Mouse (Mus musculus) gastrocnemius, adult 2 months (tissue): Measurements from ENCODE around the gene Dab2ip. TPM values are rescaled to one million over a fixed set of nuclear protein-coding genes. Genes with fewer than 3 reads are reported as not detected.

Experiments used
- DNase-seq: peaks from one replicate; pipeline ENCODE4 v3.0.0; 2022
- H3K27ac ChIP-seq: fragments of 200-600 bp; 2 replicates; pipeline ENCODE4 v1.8.1; 2022; ENCODE audit warnings: mild to moderate bottlenecking
- H3K4me3 ChIP-seq: fragments of 200-600 bp; 2 replicates; pipeline ENCODE4 v1.8.1; 2022; ENCODE audit warnings: mild to moderate bottlenecking, moderate library complexity
- CTCF ChIP-seq: fragments of 200-600 bp; IDR thresholded peaks from 2 replicates; pipeline ENCODE4 v1.8.1; 2022; ENCODE audit warnings: antibody characterized with exemption, mild to moderate bottlenecking, moderate library complexity
- intact Hi-C: fragments of 180-260 bp; cut with DNase I; formaldehyde crosslinking; loops from one replicate; pipeline ENCODE4 v1.15.1; 2025
- long read RNA-seq, 2 experiments: library from polyadenylated mRNA; stranded (forward); transcript quantifications; one replicate each; pipeline ENCODE4 v2.0.0; 2021
- total RNA-seq, 2 experiments: library from RNA; stranded (reverse); gene quantifications; 2 replicates each; pipeline ENCODE4 v1.2.3; 2021

Gene Dab2ip
- total RNA-seq, result 10 to 100 TPM; 38.2 to 52.0 TPM
- long read RNA-seq, experiment 1, full-length matches to known transcripts, result 3 of 67 reads
- long read RNA-seq, experiment 1, partial matches to known transcripts, result 32 of 67 reads
- long read RNA-seq, experiment 1, other reads (novel, unspliced or antisense), result 32 of 67 reads
- long read RNA-seq, experiment 2, full-length matches to known transcripts, result 6 of 47 reads
- long read RNA-seq, experiment 2, partial matches to known transcripts, result 17 of 47 reads
- long read RNA-seq, experiment 2, other reads (novel, unspliced or antisense), result 24 of 47 reads

DNA sequence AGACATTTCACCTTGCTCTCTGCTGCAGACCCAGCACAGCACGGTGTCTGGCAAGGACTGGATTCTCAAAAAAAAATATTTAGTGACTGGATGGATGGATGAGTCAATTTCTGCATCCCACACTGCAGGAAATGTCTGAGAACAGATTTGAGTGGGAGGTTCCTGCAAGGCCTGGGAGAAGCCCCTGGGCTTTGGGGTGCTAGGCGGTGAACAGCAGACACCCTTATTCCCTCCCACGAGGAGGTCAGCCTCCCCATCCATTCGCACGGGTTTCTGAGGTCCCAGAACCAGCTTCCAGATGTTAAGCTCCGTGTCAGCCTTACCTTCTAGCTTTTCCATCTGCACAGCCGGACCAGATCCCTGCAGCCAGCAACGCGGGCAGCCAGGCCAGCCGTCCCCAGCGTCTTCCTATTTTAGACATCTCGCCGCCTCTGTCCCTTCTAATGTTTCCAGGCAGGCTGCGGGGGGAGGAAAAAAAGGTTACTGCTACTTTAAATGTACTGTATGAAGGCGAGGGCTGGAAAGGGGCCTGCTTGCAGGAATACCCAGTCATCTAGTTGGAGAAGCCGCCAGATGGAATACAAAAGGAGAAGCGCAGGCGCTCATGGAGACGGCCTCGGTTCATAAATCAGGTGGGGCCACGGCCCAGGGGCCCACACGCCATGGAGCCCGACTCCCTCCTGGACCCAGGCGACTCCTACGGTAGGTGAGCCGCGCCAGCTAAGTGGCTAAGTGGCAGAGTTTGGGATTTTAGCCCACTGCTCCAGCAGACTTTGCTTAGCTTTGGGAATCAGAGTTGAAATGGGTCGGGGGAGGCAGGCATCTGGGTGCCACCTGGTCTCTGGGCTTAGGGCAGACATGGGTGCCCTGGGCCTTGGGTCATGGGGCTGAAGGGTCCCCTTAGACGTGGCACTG lies at the start of gene Dab2ip:
Gene Dab2ip, plus strand, starts transcription at position 356 of the 915 bp plus-strand sequence.
- peak within 1 kb of the TSS; percentile 75 for H3K4me3 ChIP-seq
- TF ChIP-seq CTCF, result no peak
- peak within 1 kb of the TSS; percentile 95 for H3K27ac ChIP-seq
- peak; percentile 86 for DNase-seq
- intact Hi-C loops, result loop anchor here (2.0 kb wide), 1 partner anchor 25 kb away; no protein-coding TSS in a partner anchor

DNA sequence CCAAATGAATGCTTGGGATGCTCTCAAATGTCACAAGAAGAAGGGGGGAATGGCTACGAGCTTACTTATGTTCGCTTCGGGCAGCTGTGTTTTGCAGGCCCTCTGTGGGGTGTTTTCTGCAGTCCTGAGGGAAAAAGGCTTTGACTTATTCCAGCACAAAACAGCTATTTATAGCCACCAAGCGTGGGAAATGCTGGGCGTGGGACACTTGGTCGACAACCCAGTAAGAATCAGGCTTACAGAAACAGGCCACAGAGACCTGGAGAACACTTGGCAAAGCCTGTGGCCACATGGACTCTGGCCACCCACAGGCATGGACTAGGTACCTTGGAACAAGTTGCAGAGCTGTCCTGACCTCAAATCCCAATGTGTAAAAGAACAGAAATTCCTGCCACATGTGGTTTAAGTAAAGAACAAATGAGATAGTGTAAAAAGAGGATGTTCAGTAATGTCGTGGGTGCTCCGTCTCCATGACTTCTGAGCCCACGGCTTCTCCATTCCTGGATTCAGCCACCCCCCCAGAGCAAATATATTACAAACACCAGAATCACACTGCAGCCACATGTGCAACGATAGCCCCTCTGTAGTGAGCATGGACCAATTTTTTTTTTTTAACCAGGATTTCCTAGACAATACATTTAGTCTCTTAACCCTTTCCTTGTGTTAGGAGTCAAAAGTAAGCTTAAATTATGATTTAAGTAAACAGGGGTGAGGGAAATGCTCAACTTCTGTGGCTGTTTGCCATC lies 49.3 kb upstream of the Dab2ip start:
- Histone ChIP-seq H3K27ac (peak overlapping the region; percentile 69), H3K4me3 (no peak overlapping the region)
- intact Hi-C loops, result loop anchor here (5.0 kb wide), 1 partner anchor 46 kb away; the partner anchor contains the start of gene Ggta1
- DNase-seq, result peak; percentile 71
- no peak for TF ChIP-seq CTCF

DNA sequence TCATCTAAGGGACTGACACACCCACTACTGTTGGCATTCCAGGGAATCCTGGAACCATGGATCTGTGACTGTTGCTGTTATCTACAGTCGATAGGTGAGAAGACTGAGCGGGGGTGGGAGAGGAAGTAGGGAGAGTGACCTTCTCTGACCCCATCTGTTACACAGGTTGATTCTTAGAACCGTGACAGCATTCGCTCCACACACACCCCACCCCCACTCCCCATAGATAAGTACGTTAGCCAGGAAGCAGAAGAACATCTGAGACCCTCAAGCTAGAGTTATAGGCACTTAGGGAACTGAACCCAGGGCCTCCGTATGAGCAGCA lies 48.8 kb upstream of the Dab2ip start:
- Histone ChIP-seq H3K4me3 (no peak overlapping the region), H3K27ac (peak overlapping the region; percentile 69)
- DNase-seq, result no peak
- TF ChIP-seq CTCF, result no peak
- intact Hi-C loops, result loop anchor here (5.0 kb wide), 1 partner anchor 47 kb away; the partner anchor contains the start of gene Ggta1

DNA sequence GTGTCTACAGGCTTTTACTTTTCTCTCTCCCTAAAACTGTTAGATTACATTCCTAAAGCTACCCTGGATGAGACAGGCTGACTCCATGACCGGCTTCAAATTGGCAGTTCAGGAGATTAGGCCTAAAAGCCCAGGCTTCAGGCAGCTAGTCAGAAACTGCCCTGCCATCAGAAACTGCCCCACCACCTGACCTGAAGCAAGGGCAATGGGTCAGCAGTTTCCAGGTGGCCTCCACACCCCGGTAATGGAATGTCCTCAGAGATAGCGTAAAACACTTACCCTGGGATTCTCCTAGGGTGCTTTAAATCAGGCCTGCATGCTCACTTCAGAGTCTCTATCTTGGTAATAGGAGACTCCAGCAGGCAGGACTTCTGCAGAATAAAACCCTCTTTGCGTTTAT lies 48.2 kb upstream of the Dab2ip start:
- no peak for TF ChIP-seq CTCF
- intact Hi-C loops, result loop anchor here (5.0 to 10.0 kb wide), 2 partner anchors 48 to 215 kb away; partner anchors contain the start of gene Ggta1
- peak overlapping the region; percentile 69; the same call in 1 of the 2 replicates for H3K27ac ChIP-seq
- no peak for DNase-seq
- no peak overlapping the region for H3K4me3 ChIP-seq

DNA sequence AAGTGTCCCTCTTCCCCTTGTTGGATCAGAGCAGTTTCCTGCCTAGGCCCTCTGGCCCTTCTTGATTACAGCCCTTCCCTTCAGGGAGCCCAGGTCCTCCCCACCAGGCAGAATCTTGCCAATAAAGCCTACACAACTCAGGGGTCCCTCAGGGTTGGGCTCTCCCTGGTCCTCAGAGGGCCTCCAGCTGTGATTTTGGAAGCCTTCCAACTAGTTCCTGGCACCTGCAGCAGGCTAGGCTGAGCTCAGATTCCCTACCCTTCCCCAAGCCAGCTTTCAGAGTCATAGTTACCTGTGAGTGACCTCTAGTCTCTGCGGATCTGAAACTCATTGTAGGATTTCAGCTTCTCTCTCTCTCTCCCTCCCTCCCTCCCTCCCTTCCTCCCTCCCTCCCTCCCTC lies 47.1 kb upstream of the Dab2ip start:
- peak overlapping the region; percentile 59 for H3K27ac ChIP-seq

DNA sequence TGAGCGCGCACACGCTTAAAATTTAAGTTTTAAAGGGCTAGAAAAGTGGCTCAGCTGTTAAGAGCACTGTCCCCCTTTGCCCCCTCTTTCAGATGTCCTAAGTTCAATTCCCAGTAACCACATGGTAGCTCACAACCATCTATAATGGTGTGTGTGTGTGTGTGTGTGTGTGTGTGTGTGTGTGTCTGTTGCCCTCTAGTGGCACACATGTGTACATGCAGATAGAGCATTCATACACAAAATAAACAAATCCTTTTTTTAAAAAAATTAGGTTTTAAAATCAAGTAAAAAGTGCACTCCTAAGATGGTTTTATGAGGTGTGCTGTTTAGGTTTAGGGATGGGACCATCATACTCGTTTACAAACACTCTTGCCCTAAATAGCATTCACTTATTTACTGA lies 45.8 kb upstream of the Dab2ip start:
- H3K4me3 ChIP-seq, result no peak overlapping the region
- intact Hi-C loops, result loop anchor here (10.0 kb wide), 1 partner anchor 217 kb away; no protein-coding TSS in a partner anchor
- peak; percentile 58 for TF ChIP-seq CTCF
- no peak for DNase-seq
- H3K27ac ChIP-seq, result no peak overlapping the region

More for the DNA sequence above, 47.1 kb upstream of the Dab2ip start:
- DNase-seq, result no peak
- intact Hi-C loops, result loop anchor here (10.0 kb wide), 1 partner anchor 216 kb away; no protein-coding TSS in a partner anchor
- no peak for TF ChIP-seq CTCF
- no peak overlapping the region for H3K4me3 ChIP-seq

DNA sequence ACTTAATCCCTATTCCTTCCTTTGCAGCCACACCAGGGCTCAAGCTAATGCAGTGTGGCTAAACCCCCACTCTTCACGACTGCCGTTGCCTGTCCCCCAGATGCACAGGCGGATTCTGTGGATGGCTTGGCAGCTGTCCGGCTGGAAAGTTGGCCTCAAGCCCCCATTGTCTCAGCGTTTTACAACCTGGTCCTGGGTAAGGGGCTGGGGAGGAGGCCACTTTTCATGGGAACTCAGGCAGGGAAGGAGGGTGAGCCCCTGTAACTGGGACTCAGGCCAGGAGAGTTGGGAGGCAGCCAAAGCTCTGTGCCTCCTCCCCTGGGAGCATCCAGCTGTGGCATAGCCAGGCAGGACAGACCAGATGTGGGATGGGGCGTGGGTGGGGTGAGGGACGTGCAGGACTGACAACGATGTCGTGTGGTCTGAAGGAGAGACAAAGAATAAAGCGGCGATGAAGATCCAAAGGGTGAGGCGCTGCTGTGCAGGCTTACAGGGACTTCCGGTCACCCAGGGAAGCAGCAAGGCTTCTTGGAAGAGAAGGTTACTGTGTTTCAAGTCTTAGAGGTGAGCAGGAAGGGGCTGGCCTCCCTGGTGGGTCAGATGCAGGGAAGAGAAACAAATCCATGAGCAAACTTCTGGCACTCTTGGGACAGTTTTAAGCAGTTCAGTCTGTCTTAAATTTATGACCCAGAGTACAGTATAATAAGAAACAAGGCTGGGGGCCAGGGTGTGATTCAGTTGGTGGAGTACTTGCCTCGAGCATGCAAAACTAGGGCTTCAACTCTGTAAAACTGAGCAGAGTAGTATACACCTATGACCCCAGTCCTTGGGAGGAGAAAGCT lies 43.8 kb upstream of the Dab2ip start:
- DNase-seq, result peak; percentile 71

DNA sequence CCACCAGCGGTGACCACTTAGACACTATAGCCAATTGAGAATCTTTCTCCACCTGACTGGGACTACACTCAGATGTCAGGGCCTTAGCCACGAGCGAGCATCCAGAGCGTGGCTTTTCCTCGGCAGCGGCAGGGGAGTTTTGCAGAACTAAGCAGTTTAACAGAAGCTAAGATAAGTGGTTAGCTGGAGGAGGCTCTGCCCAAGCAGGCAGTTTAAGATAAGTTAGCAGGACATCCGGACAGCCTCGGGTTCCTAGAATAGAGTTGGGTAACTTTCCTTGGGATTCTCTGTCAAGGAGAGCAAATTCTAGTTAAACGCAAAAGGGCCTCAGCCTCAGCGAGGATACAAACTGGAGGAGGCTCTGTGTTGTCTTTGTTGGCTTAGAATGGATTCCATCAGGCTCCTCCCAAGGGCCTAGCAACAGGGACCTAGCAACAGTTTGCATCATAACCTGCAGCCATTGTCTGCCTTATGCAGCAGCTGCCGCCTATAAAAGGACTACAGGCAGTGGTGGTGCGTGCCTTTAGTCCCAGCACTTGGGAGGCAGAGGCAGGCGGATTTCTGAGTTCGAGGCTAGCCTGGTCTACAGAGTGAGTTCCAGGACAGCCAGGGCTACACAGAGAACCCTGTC lies 31.3 kb upstream of the Dab2ip start:
- no peak for TF ChIP-seq CTCF
- no peak for DNase-seq
- Histone ChIP-seq H3K4me3 (no peak overlapping the region), H3K27ac (no peak overlapping the region)
- intact Hi-C loops, result no loop called here

More for the DNA sequence above, 43.8 kb upstream of the Dab2ip start:
- H3K4me3 ChIP-seq, result peak overlapping the region; percentile 38
- H3K27ac ChIP-seq, result peak overlapping the region; percentile 72
- TF ChIP-seq CTCF, result no peak
- intact Hi-C loops, result loop anchor here (10.0 kb wide), 1 partner anchor 219 kb away; no protein-coding TSS in a partner anchor

DNA sequence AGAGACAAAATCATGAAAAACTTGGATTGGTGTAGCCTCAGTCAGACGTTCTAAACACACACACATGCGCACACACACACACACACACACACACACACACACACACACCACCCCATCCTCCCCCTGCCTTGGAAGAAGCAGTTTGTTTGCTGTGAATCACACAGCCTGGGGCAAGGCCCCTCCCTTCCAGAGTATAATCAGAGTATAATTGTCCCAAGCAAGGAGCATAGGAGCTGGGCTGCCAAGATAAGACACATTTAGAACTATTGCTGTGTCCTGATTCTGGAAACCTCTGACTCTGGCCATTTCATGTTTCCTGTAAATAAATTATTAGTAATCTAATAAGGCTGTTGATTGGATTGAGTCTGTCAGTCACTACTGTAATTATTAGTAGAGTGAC lies 29.0 kb upstream of the Dab2ip start:
- intact Hi-C loops, result no loop called here
- H3K4me3 ChIP-seq, result no peak overlapping the region
- H3K27ac ChIP-seq, result no peak overlapping the region
- DNase-seq, result no peak
- no peak for TF ChIP-seq CTCF

DNA sequence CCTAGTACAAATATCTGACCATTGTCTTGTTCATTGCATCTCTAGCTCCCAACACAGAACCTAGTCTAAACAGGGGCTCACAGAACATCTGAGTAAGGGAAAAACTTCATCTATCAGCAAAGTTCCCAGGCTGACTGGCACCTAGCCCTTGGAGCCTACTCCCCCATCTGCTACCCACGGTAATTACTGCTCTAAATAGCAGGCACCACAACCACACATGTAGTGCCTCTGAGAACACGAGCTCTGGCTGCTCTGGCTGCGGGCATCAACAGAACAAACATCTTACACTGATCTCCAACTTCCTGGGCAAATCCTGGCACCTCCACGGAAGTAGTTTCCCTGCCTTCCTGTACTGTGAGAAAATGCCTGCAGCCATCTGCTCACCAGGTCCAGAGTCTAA lies 28.2 kb upstream of the Dab2ip start:
- no peak overlapping the region for H3K4me3 ChIP-seq
- no peak for DNase-seq
- H3K27ac ChIP-seq, result no peak overlapping the region
- TF ChIP-seq CTCF, result no peak
- intact Hi-C loops, result no loop called here

DNA sequence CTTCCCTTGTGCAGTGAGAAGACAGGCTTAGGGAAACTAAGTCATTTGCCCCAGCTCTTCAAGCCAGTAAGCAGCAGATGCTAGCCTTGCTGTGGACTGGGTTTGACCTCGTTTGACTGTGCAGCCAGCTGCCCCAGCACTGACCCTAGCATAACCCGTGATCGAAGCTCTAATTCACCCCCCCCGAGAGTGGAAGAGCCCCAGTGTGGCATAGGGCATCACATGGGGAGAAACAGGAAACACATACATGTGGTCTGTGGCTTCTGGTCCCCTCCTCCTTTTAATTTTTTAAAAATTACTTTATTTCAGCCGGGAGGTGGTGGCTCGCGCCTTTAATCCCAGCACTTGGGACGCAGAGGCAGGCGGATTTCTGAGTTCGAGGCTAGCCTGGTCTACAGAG lies 27.3 kb upstream of the Dab2ip start:
- Histone ChIP-seq H3K4me3 (no peak overlapping the region), H3K27ac (no peak overlapping the region)
- intact Hi-C loops, result no loop called here
- DNase-seq, result no peak
- no peak for TF ChIP-seq CTCF
